Mouse (Mus musculus): Measurements from ENCODE around the gene Cflar. TPM values are rescaled to one million over a fixed set of nuclear protein-coding genes. Genes with fewer than 3 reads are reported as not detected.
"Not testable (repeated sequence)": the region's sequence is repeated elsewhere in the genome, so short reads cannot be mapped to it uniquely, and the experiment has no call there.

The Cflar gene
- polyA plus RNA-seq, 1 experiment from 2014 or later: 16.4 TPM

DNA sequence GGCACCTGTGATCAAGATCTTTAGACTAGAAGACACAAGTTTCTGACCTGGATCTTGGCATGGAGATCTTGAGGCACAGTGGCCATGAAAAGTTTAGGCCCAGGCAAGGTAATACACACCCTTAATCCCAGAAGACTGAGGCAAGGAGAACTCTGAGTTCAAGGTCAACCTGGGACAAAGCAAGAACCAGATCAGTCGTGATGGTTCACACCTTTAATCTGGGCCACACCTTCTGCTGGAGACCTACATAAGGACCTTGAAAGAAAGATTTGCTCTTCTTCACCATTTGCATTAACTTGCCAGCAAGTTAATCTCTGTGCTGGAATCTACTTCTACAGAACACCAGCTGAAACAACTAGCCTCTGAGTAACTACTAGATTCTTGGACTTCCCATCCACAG, 49.3 kb downstream of the Cflar start:
- DNase-seq (no peak), ATAC-seq (ENCODE audit: low FRiP score, low TSS enrichment) (no peak)
- H3K36me3 ChIP-seq (ENCODE audit: control insufficient read depth, insufficient read depth, low read length): no peaks in the 10 kb centered on the region
- H3K27me3 ChIP-seq (ENCODE audit: control insufficient read depth, insufficient read depth, low read length): no peaks in the 10 kb centered on the region
- H3K4me1 ChIP-seq (ENCODE audit: control insufficient read depth, insufficient read depth, low read length): no peaks in the 10 kb centered on the region
- H3K9ac ChIP-seq (replicated peaks; ENCODE audit: low read length): no peak overlapping the region
- no peak overlapping the region for H3K4me3 ChIP-seq (replicated peaks; ENCODE audit: low read depth, low read length)
- 86% methylated on average over 1 of the region's 1 CpGs for WGBS
- no peak overlapping the region for H3K27ac ChIP-seq (replicated peaks; ENCODE audit: low read depth, low read length)
- H3K9me3 ChIP-seq (ENCODE audit: control insufficient read depth, low read length): no peaks in the 10 kb centered on the region
- no peak overlapping the region for H3K4me2 ChIP-seq (ENCODE audit: low read length)

DNA sequence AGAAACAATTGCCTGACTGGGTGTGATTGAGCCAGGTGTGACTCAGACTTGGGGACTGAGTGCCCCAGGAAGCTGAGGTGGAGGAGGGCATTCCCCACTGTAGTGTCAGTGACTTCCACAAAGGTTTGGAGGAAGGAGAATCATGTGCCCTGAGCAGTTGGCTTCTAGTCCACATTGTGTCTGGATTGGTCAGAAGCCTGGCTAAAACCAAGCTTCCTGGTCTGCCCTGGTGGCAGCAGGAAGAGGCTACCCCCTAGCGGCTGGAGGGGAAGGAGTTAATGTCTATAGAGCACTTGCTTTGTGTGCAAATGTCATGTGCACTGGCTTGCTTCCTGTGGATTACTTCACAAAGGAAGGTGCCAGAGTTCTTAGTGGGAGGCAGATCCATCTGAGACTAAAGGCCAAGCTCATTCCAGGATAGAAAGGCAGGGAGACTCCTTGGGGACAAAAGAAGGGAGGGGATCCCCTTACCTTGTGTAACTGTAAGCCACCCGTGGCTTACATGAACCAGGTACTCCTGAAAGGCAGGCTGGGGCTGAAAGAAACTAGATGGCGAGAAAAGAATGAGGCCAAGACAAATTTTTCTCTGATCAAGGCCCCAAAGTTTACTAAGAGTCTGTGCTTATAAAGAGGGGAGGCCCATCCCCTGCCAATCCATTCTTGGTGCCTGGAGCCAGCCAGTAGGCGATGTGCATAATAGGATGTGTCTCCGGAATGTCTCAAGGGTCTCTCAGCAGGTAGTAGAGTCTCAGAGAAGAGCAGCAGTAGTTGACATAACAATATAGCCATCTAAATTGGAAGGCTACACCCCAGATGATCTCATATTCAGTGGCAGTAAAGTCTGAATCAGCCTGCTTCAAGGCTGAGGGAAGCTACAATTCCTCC, 50.3 kb downstream of the Cflar start:
- DNase-seq; ATAC-seq (ENCODE audit: low FRiP score, low TSS enrichment); H3K27ac ChIP-seq (replicated peaks; ENCODE audit: low read depth, low read length); H3K9me3 ChIP-seq (ENCODE audit: control insufficient read depth, low read length); H3K4me3 ChIP-seq (replicated peaks; ENCODE audit: low read depth, low read length); H3K27me3 ChIP-seq (ENCODE audit: control insufficient read depth, insufficient read depth, low read length); H3K4me1 ChIP-seq (ENCODE audit: control insufficient read depth, insufficient read depth, low read length); H3K9ac ChIP-seq (replicated peaks; ENCODE audit: low read length); H3K36me3 ChIP-seq (ENCODE audit: control insufficient read depth, insufficient read depth, low read length); H3K4me2 ChIP-seq (ENCODE audit: low read length): not testable (repeated sequence)
- 50% methylated on average over 5 of the region's 5 CpGs for WGBS

DNA sequence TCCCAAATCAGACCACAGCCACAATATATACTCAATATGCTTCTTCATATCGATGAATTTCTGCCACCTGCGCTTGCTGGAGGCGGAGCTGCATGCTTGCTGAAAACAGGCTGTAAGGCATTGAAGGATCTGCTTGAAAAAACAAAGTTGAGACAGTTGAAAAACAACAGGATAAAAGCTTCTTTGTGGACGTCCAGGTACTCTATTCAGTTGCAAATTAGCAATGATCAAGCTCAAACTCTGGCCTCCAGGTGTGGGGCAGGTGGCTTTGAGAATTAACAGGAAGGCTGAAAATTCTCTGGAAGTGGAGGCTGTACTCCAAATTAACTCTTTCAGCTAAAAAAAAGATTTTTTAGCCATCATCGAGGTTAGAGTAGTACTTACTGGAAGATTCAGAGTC, 51.3 kb downstream of the Cflar start:
- no peak overlapping the region for H3K9ac ChIP-seq (replicated peaks; ENCODE audit: low read length)
- H3K36me3 ChIP-seq (ENCODE audit: control insufficient read depth, insufficient read depth, low read length): no peaks in the 10 kb centered on the region
- no peak for DNase-seq
- H3K4me2 ChIP-seq (ENCODE audit: low read length): no peak overlapping the region
- H3K9me3 ChIP-seq (ENCODE audit: control insufficient read depth, low read length): no peaks in the 10 kb centered on the region
- no peaks in the 10 kb centered on the region for H3K27me3 ChIP-seq (ENCODE audit: control insufficient read depth, insufficient read depth, low read length)
- WGBS: 78% methylated on average over 5 of the region's 5 CpGs
- no peak for ATAC-seq (ENCODE audit: low FRiP score, low TSS enrichment)
- H3K27ac ChIP-seq (replicated peaks; ENCODE audit: low read depth, low read length): no peak overlapping the region
- no peaks in the 10 kb centered on the region for H3K4me1 ChIP-seq (ENCODE audit: control insufficient read depth, insufficient read depth, low read length)
- no peak overlapping the region for H3K4me3 ChIP-seq (replicated peaks; ENCODE audit: low read depth, low read length)

DNA sequence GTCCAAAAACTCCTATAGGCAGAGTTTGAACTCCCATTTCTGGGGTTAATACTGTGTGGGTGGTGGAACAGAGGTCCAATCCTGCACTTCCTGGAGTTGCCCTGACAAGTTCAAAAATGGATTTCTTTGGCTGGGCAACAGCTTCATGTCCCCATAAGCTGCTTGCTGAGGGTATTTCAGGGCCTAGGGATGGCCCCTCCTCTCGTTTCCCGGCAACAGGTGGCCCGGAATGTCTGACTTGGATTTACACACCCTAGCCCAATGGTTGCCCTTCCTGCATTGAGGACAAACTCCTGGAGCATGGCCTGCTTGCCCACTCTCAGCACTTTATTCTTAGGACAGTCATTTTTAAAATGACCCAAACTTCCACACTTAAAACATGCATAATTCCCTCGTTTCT, 55.1 kb downstream of the Cflar start:
- 68% methylated on average over 4 of the region's 4 CpGs for WGBS
- H3K4me2 ChIP-seq (ENCODE audit: low read length); H3K4me3 ChIP-seq (replicated peaks; ENCODE audit: low read depth, low read length); ATAC-seq (ENCODE audit: low FRiP score, low TSS enrichment); H3K4me1 ChIP-seq (ENCODE audit: control insufficient read depth, insufficient read depth, low read length); H3K27ac ChIP-seq (replicated peaks; ENCODE audit: low read depth, low read length); H3K9me3 ChIP-seq (ENCODE audit: control insufficient read depth, low read length); H3K27me3 ChIP-seq (ENCODE audit: control insufficient read depth, insufficient read depth, low read length); DNase-seq; H3K36me3 ChIP-seq (ENCODE audit: control insufficient read depth, insufficient read depth, low read length); H3K9ac ChIP-seq (replicated peaks; ENCODE audit: low read length): not testable (repeated sequence)

DNA sequence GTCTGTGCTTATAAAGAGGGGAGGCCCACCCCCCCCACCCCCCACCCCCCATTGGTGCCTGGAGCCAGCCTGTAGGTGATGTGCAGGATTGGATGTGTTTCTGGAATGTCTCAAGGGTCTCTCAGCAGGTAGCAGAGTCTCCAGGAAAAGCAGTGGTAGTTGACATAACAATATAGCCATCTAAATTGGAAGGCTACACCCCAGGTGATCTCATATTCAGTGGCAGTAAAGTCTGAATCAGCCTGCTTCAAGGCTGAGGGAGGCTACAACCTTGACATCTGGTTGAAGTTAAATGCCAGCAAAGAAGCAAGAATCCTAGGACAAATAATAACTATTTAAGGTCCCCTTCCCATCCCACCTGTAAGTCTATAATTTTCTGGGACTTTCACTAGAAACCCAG, 57.8 kb downstream of the Cflar start:
- Histone ChIP-seq H3K36me3 (ENCODE audit: control insufficient read depth, insufficient read depth, low read length) (no peaks in the 10 kb centered on the region), H3K9ac (replicated peaks; ENCODE audit: low read length) (no peak overlapping the region), H3K27ac (replicated peaks; ENCODE audit: low read depth, low read length) (no peak overlapping the region), H3K9me3 (ENCODE audit: control insufficient read depth, low read length) (no peaks in the 10 kb centered on the region), H3K27me3 (ENCODE audit: control insufficient read depth, insufficient read depth, low read length) (no peaks in the 10 kb centered on the region), H3K4me1 (ENCODE audit: control insufficient read depth, insufficient read depth, low read length) (no peaks in the 10 kb centered on the region), H3K4me3 (replicated peaks; ENCODE audit: low read depth, low read length) (no peak overlapping the region), H3K4me2 (ENCODE audit: low read length) (no peak overlapping the region)
- ATAC-seq (ENCODE audit: low FRiP score, low TSS enrichment) (no peak), DNase-seq (no peak)

DNA sequence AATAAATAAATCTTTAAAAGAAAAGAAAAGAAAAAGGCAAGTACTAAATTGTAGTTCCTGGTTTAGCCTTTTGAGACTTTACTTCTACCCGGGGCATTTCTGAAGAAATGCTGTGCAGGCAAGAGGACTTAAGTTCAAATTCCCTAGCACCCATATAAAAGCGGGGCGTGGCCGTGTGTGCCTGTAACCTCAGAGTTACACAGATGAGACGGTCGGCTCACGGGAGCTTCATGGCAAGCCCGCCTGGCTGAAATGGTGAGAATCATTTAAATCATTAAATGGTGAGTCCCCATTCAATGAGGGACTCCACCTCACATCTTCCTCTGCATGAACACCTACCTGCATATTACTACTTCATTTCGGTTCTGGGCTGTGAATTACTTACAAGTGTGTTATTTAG, 58.4 kb downstream of the Cflar start:
- no peak overlapping the region for H3K9ac ChIP-seq (replicated peaks; ENCODE audit: low read length)
- H3K4me2 ChIP-seq (ENCODE audit: low read length): no peak overlapping the region
- H3K4me3 ChIP-seq (replicated peaks; ENCODE audit: low read depth, low read length): no peak overlapping the region
- H3K36me3 ChIP-seq (ENCODE audit: control insufficient read depth, insufficient read depth, low read length): no peaks in the 10 kb centered on the region
- 60% methylated on average over 9 of the region's 9 CpGs for WGBS
- DNase-seq: no peak
- H3K27ac ChIP-seq (replicated peaks; ENCODE audit: low read depth, low read length): no peak overlapping the region
- no peaks in the 10 kb centered on the region for H3K9me3 ChIP-seq (ENCODE audit: control insufficient read depth, low read length)
- no peaks in the 10 kb centered on the region for H3K4me1 ChIP-seq (ENCODE audit: control insufficient read depth, insufficient read depth, low read length)
- H3K27me3 ChIP-seq (ENCODE audit: control insufficient read depth, insufficient read depth, low read length): no peaks in the 10 kb centered on the region
- no peak for ATAC-seq (ENCODE audit: low FRiP score, low TSS enrichment)

DNA sequence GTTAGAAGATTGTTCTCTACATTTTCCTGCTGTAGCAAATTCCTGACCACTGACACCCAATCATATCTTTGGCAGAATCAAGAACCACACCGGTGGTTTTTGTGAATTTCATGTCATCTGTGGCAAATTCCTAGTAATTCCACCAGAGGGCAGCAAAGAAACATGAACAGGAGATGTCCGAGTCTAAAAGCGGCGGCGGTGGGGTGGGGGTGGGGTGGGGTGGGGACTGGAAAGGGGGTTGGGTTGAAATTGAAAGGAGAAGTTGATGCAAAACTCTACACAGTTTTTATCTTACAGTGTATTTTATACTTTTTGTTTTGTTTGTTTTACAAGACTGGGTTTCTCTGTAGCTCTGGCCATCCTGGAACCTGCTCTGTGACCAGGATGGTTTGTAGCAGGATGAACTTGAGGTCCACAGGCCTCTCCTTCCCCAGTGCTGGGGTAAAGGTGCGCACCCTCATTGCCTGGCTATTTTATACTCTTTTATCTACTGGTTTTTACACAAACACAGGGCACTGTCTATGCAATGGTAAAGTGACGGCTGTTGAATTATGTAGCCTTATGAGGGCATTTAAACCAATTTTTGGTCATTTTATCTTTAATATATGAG, 58.9 kb downstream of the Cflar start:
- DNase-seq: peak; percentile 82
- 28% methylated on average over 7 of the region's 7 CpGs for WGBS
- no peak for ATAC-seq (ENCODE audit: low FRiP score, low TSS enrichment)

DNA sequence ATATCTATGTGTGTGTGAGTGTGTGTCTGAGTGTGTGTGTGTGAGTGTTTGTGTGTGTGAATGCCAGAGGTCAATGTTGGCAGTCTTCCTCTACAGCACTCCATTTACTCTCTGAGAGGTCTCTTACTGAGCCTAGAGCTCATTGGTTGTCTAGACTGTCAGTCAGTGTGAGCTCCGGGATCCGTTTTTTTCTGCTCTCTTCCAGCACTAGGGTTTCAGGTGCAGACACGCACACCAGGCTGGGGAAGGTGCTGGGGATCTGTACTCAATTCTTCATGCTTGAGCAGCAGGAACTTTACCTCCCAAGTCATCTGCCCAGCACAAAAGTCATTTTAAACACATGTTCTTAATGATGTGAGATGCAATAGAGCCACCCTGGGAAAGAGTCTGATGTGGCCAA, 60.8 kb downstream of the Cflar start:
- Histone ChIP-seq H3K4me3 (replicated peaks; ENCODE audit: low read depth, low read length) (no peak overlapping the region), H3K9ac (replicated peaks; ENCODE audit: low read length) (no peak overlapping the region), H3K27ac (replicated peaks; ENCODE audit: low read depth, low read length) (no peak overlapping the region), H3K36me3 (ENCODE audit: control insufficient read depth, insufficient read depth, low read length) (no peaks in the 10 kb centered on the region), H3K27me3 (ENCODE audit: control insufficient read depth, insufficient read depth, low read length) (no peaks in the 10 kb centered on the region), H3K4me1 (ENCODE audit: control insufficient read depth, insufficient read depth, low read length) (no peaks in the 10 kb centered on the region), H3K9me3 (ENCODE audit: control insufficient read depth, low read length) (no peaks in the 10 kb centered on the region), H3K4me2 (ENCODE audit: low read length) (no peak overlapping the region)
- 75% methylated on average over 3 of the region's 3 CpGs for WGBS
- ATAC-seq (ENCODE audit: low FRiP score, low TSS enrichment) (no peak), DNase-seq (peak; percentile 12)

More for the DNA sequence above, 58.9 kb downstream of the Cflar start:
- H3K4me2 ChIP-seq (ENCODE audit: low read length): 0 out of 2 replicates have a peak overlapping the region, but pooled peaks have one; percentile 10
- H3K9me3 ChIP-seq (ENCODE audit: control insufficient read depth, low read length): no peaks in the 10 kb centered on the region
- H3K36me3 ChIP-seq (ENCODE audit: control insufficient read depth, insufficient read depth, low read length): no peaks in the 10 kb centered on the region
- no peak overlapping the region for H3K27ac ChIP-seq (replicated peaks; ENCODE audit: low read depth, low read length)
- H3K4me1 ChIP-seq (ENCODE audit: control insufficient read depth, insufficient read depth, low read length): no peaks in the 10 kb centered on the region
- H3K9ac ChIP-seq (replicated peaks; ENCODE audit: low read length): no peak overlapping the region
- H3K27me3 ChIP-seq (ENCODE audit: control insufficient read depth, insufficient read depth, low read length): no peaks in the 10 kb centered on the region
- no peak overlapping the region for H3K4me3 ChIP-seq (replicated peaks; ENCODE audit: low read depth, low read length)

DNA sequence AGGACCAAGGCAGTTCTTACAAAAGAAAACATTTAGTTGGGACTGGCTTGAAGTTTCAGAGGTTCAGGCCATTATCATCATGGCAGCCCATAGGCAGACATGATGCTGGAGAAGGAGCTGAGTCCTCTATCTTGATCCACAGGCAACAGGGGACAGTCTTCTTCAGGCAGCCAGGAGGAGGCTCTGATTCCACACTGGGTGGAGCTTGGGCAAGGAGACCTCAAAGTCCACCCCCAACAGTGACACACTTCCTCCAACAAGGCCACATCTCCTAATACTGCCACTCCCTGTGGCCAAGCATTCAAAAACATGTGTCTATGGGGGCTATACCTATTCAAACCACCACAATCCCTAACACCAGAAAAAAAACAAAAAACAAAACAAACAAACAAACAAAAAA, 62.0 kb downstream of the Cflar start:
- Histone ChIP-seq H3K9ac (replicated peaks; ENCODE audit: low read length) (no peak overlapping the region), H3K4me2 (ENCODE audit: low read length) (no peak overlapping the region), H3K9me3 (ENCODE audit: control insufficient read depth, low read length) (no peaks in the 10 kb centered on the region), H3K36me3 (ENCODE audit: control insufficient read depth, insufficient read depth, low read length) (no peaks in the 10 kb centered on the region), H3K27me3 (ENCODE audit: control insufficient read depth, insufficient read depth, low read length) (no peaks in the 10 kb centered on the region), H3K27ac (replicated peaks; ENCODE audit: low read depth, low read length) (no peak overlapping the region), H3K4me3 (replicated peaks; ENCODE audit: low read depth, low read length) (no peak overlapping the region), H3K4me1 (ENCODE audit: control insufficient read depth, insufficient read depth, low read length) (no peaks in the 10 kb centered on the region)
- DNase-seq: no peak
- no peak for ATAC-seq (ENCODE audit: low FRiP score, low TSS enrichment)

Measured in midbrain, embryonic 14.5 days (tissue).